Comparison of ENCODE assay signal across 8 mouse cellular contexts in genomic region chr7:45730727-45731431, GRCm38 (mm10). TPM values are rescaled to one million over a fixed set of nuclear protein-coding genes. Genes with fewer than 3 reads are reported as not detected.
DNase-seq lines count a peak whose midpoint lies in the region; TF ChIP-seq lines count a peak whose summit lies in the region.
"Had no signal": no experiment of that assay in that cellular context is flagged by ENCODE, and none has a peak within 500 bp of the region (broad histone marks: within the 10 kb centered on the region; RNA-seq: fewer than 3 reads in every experiment).

No protein-coding gene starts in this region.

- H3K27me3 ChIP-seq in spleen, adult 2 months (ENCODE audit: control insufficient read depth, insufficient read depth, low read length): no peaks in the 10 kb centered on the region
- H3K27me3 ChIP-seq: heart, embryonic 15.5 days had no signal

- no peak for TF ChIP-seq POLR2A in spleen, adult 2 months (IDR thresholded peaks at IDR 0.05; ENCODE audit: low read depth, low read length)

- WGBS in spleen, adult 2 months: 57% methylated on average over 16 of the region's 16 CpGs

- H3K4me1 ChIP-seq in spleen, adult 2 months (ENCODE audit: control insufficient read depth, insufficient read depth, insufficient read length): peaks cover 9% of the 10 kb centered on the region; the same call in 1 of the 2 replicates

- no peaks in the 10 kb centered on the region for H3K36me3 ChIP-seq in spleen, adult 2 months (ENCODE audit: control insufficient read depth, insufficient read depth, low read length)

- H3K27ac ChIP-seq in spleen, adult 2 months (ENCODE audit: insufficient read depth, low read length): no peak overlapping the region
- H3K27ac ChIP-seq: heart, embryonic 15.5 days had no signal

- peak in 1 of 2 experiments; percentile 38 for DNase-seq in spleen, adult 2 months (ENCODE audit: low read depth in 1 of 2, low spot score in 2 of 2)
- DNase-seq in spleen, adult 18-20 months: no peak
- DNase-seq in embryo, embryonic 10.5 days (ENCODE audit: low spot score): peak; percentile 78
- peak; percentile 49 for DNase-seq in kidney, adult 9 months
- DNase-seq in lung, postnatal 14 days: peak; percentile 63
- peak; percentile 34 to 43 for DNase-seq in thymus, adult 18-20 months
- DNase-seq in urinary bladder, postnatal 4 days (ENCODE audit: low spot score in 2 of 2): no peak

- peak; percentile 23; the same call in 1 of the 2 replicates for TF ChIP-seq CTCF in spleen, adult 2 months (IDR thresholded peaks at IDR 0.05; ENCODE audit: extremely low read depth, insufficient read depth, insufficient read length, insufficient replicate concordance)

- no peak overlapping the region for H3K4me3 ChIP-seq in spleen, adult 2 months (ENCODE audit: extremely low read depth, insufficient read depth, insufficient read length)
- H3K4me3 ChIP-seq: heart, embryonic 15.5 days had no signal

RNA-seq across cellular contexts. Expression of gene Spaca4, which starts 5.3 kb away (rescaled TPM):
- not detected in 2 replicates for polyA plus RNA-seq in spleen, adult 2 months (2012; rRNA removed)
- polyA plus RNA-seq: heart, embryonic 15.5 days had no signal

RNA-seq across cellular contexts. Expression of gene Fam83e, which starts 9.9 kb away (rescaled TPM):
- 0.09 and 0.26 TPM in 2 replicates for polyA plus RNA-seq in spleen, adult 2 months (2012; rRNA removed)

RNA-seq across cellular contexts. Expression of gene Sphk2, which starts 13.1 kb away (rescaled TPM):
- polyA plus RNA-seq in spleen, adult 2 months (2012; rRNA removed): 41.0 and 56.3 TPM in 2 replicates

RNA-seq across cellular contexts. Expression of gene Rpl18, which starts 15.6 kb away (rescaled TPM):
- 1,792 and 2,504 TPM in 2 replicates for polyA plus RNA-seq in spleen, adult 2 months (2012; rRNA removed)

RNA-seq across cellular contexts. Expression of gene Dbp, which starts 26.0 kb away (rescaled TPM):
- polyA plus RNA-seq in spleen, adult 2 months (2012; rRNA removed): 20.0 and 30.1 TPM in 2 replicates

Comparison
In these comparisons a context has a peak if more than half of its experiments do, and no peak if none do; other contexts are left out.
1. DNase-seq: peak in embryo, embryonic 10.5 days (single experiment), kidney, adult 9 months (single experiment), lung, postnatal 14 days (single experiment) and thymus, adult 18-20 months (2 of 2); none in spleen, adult 18-20 months (0 of 2) and urinary bladder, postnatal 4 days (0 of 2).